Mouse (Mus musculus): ENCODE results near the gene Taf1. TPM values are rescaled to one million over a fixed set of nuclear protein-coding genes. Genes with fewer than 3 reads are reported as not detected.
"Not testable (repeated sequence)": the region's sequence is repeated elsewhere in the genome, so short reads cannot be mapped to it uniquely, and the experiment has no call there.

Gene Taf1
- polyA plus RNA-seq (2015; fragmentation: Nextera tagmentation; extraction: Ambion mirVana) = 12.3 and 13.6 TPM in 2 replicates

DNA sequence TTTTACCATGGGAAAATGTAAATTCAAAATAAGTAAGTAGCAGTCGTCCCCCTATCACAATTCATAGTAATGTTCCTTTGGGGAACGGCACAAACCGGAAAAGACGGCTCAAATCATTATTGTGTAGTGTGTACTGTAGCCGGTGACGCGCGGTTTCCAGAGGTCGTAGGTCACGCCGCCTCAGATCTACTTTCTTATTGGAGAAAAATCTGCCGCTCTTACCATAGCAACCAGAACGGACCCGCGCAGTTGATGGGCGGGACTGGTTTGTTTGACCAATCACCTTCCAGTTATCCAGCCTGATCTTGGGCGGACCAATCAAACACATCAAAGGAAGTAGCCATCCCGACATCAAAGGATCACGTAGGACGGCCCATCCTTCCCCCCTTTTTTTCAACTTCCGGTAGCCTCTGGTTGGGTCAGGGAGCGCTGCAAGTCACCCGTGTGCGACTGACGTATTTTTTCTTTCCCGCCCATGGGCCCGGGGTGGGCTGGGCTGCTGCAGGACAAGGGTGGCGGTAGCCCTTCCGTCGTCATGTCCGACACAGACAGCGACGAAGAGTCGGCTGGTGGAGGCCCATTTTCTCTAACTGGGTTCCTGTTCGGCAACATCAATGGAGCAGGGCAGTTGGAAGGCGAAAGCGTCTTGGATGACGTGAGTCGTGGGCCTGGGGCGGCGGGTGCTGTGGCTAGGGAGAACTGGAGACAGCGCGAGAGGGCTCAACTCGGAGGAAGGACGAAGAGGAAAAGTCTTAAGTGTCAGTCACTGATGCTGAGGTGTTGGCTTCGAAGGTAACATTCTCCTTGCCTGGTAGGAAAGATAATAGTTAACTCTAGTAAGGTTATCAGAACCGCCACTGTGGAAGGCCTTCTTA, at the start of gene Taf1:
Gene Taf1, plus strand, starts transcription at position 388 of the 875 bp plus-strand sequence.
- 17% methylated on average over 47 of the region's 47 CpGs for WGBS
- no peaks in the 10 kb centered on the region for H3K9me3 ChIP-seq
- ATAC-seq (ENCODE audit: low read depth) = peak; percentile 99

DNA sequence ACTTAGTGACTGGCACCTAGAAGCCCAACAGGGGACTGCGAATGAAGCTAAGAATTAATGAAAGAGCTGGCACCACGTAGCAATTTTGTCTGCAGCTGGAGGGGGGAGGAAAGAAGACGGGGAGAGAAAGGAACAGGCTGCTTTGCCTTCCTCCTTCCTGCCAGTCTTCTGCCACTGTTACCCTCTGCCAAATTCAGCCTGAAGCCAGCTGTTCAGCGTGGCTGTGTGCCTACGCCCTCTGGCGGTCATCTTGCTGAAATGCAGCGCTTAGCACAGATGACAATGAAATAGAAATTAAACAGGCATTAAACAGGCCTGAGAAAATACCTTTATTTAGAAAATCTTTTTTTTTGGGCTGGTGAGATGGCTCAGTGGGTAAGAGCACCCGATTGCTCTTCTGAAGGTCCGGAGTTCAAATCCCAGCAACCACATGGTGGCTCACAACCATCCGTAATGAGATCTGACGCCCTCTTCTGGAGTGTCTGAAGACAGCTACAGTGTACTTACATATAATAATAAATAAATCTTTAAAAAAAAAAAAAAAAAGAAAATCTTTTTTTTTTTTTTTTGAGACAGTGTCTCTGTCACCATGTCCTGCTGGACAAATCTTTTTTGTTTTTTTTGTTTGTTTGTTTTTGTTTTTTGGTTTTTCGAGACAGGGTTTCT, 45.9 kb upstream of the Taf1 start:
- not testable (repeated sequence) for H3K4me3 ChIP-seq; H3K4me1 ChIP-seq (replicated peaks); H3K9ac ChIP-seq; H3K36me3 ChIP-seq; H3K27me3 ChIP-seq; H3K9me3 ChIP-seq; H3K4me2 ChIP-seq; ATAC-seq (ENCODE audit: low read depth); H3K27ac ChIP-seq (replicated peaks)
- WGBS = 28% methylated on average over 11 of the region's 12 CpGs

More for the DNA sequence above, at the start of gene Taf1:
- Histone ChIP-seq H3K4me3 (peak within 1 kb of the TSS; percentile 55), H3K4me2 (peak within 1 kb of the TSS; percentile 64), H3K27me3 (no peaks in the 10 kb centered on the region), H3K27ac (replicated peaks) (peak within 1 kb of the TSS; percentile 74), H3K36me3 (peaks cover 11% of the 10 kb centered on the region), H3K4me1 (replicated peaks) (peaks cover 8% of the 10 kb centered on the region), H3K9ac (peak within 1 kb of the TSS; percentile 72)

DNA sequence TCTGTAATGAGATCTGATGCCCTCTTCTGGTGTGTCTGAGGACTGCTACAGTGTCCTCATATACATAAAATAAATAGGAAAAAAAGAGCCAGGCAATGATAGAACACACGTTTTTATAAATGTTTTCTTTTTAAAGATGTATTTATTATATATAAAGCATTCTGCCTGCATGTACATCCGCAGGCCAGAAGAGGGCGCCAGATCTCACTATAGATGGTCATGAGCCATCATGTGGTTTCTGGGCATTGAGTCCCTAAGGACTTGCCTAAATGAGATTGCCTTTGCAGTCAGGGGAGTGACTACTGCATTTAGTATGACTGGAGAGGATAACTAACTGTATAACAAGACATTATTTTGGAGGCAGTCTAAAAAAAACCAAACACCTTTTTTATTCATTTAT, 27.9 kb upstream of the Taf1 start:
- WGBS = 18% methylated on average over 3 of the region's 3 CpGs
- Histone ChIP-seq H3K36me3 (no peaks in the 10 kb centered on the region), H3K27ac (replicated peaks) (no peak overlapping the region), H3K9me3 (no peaks in the 10 kb centered on the region), H3K4me1 (replicated peaks) (no peaks in the 10 kb centered on the region), H3K9ac (no peak overlapping the region), H3K27me3 (no peaks in the 10 kb centered on the region), H3K4me3 (no peak overlapping the region), H3K4me2 (no peak overlapping the region)
- ATAC-seq (ENCODE audit: low read depth) = no peak

DNA sequence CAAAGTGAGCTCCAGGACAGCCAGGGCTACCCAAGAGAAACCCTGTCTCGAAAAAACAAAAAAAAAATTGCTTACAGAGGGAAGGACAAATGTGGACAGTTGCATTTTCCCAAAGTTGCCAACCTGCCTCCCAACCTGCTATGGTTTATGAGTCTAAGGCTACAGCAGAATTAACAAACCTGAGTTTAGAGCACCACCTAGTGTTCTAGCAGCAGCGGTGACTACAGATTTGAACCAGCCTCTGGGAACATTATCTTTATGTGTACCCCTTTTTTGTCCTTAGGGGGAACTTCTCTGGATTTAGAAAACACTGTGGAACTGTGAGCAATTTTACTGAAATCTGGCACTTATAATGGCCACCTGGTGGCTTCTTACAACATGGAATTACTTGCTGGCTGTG, 16.8 kb upstream of the Taf1 start:
- Histone ChIP-seq H3K36me3 (no peaks in the 10 kb centered on the region), H3K4me1 (replicated peaks) (no peaks in the 10 kb centered on the region), H3K27ac (replicated peaks) (no peak overlapping the region), H3K27me3 (no peaks in the 10 kb centered on the region), H3K4me3 (no peak overlapping the region), H3K9me3 (no peaks in the 10 kb centered on the region), H3K4me2 (no peak overlapping the region), H3K9ac (no peak overlapping the region)
- ATAC-seq (ENCODE audit: low read depth) = no peak
- 10% methylated on average over 2 of the region's 2 CpGs for WGBS

DNA sequence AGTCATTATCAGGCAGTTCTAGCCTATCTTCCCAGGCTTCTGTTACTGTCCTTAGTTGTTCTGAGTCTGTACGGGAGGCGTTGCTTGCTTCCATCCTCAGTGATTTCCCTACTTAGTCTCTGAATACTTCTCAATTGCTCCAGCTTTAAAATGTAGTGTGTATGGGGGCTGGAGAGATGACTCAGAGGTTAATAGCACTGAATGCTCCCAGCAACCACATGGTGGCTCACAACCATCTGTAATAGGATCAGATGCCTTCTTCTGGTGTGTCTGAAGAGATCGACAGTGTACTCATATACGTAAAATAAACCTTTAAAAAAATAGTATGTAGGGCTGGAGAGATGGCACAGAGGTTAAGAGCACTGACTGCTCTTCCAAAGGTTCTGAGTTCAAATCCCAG, 14.5 kb upstream of the Taf1 start:
- H3K4me2 ChIP-seq = no peak overlapping the region
- no peak overlapping the region for H3K4me3 ChIP-seq
- no peaks in the 10 kb centered on the region for H3K27me3 ChIP-seq
- H3K9ac ChIP-seq = no peak overlapping the region
- WGBS = 89% methylated on average over 4 of the region's 4 CpGs
- ATAC-seq (ENCODE audit: low read depth) = no peak
- no peaks in the 10 kb centered on the region for H3K36me3 ChIP-seq
- no peak overlapping the region for H3K27ac ChIP-seq (replicated peaks)
- H3K4me1 ChIP-seq (replicated peaks) = no peaks in the 10 kb centered on the region
- no peaks in the 10 kb centered on the region for H3K9me3 ChIP-seq

DNA sequence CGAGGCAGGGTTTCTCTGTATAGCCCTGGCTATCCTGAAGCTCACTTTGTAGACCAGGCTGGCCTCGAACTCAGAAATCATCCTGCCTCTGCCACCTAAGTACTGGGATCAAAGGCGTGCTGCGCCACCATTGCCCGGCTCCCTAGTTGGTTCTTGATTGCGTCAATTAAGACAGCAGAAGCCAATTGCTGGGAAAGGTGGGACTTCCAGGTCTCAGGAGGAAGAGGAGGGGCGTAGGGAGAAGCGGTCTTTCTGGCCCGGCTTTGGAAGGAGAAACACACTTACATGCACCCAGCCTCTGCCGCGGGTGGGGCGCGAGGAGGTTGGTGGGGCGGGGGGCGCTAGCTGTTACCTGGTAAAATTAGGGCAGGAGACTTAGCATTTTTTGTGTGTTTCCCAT, 10.5 kb upstream of the Taf1 start:
- no peak overlapping the region for H3K4me2 ChIP-seq
- no peaks in the 10 kb centered on the region for H3K36me3 ChIP-seq
- no peaks in the 10 kb centered on the region for H3K4me1 ChIP-seq (replicated peaks)
- no peak overlapping the region for H3K27ac ChIP-seq (replicated peaks)
- no peaks in the 10 kb centered on the region for H3K9me3 ChIP-seq
- H3K4me3 ChIP-seq = no peak overlapping the region
- no peaks in the 10 kb centered on the region for H3K27me3 ChIP-seq
- 89% methylated on average over 15 of the region's 15 CpGs for WGBS
- H3K9ac ChIP-seq = no peak overlapping the region
- no peak for ATAC-seq (ENCODE audit: low read depth)

DNA sequence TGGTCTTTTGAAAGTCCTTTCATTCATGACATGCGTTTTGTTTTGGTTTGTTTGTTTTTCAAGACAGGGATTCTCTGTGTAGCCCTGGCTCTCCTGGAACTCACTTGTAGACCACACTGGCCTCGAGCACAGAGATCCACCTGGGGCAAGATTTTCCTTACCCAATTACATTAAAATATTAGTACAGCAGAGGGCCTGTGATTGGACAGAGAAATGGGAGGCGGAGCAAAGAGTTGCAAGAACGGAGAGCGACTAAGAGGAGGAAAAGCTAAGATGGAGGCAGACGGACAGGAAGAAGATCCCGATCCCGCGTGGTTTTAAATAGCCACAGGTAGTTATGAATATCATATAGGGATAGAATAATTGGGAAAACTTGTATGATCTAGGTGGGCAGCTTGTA, 5.2 kb upstream of the Taf1 start:
- Histone ChIP-seq H3K27ac (replicated peaks) (no peak overlapping the region), H3K9ac (no peak overlapping the region), H3K4me1 (replicated peaks) (no peaks in the 10 kb centered on the region), H3K27me3 (no peaks in the 10 kb centered on the region), H3K4me3 (no peak overlapping the region), H3K36me3 (no peaks in the 10 kb centered on the region), H3K4me2 (no peak overlapping the region), H3K9me3 (no peaks in the 10 kb centered on the region)
- ATAC-seq (ENCODE audit: low read depth) = no peak
- WGBS = 58% methylated on average over 9 of the region's 9 CpGs

DNA sequence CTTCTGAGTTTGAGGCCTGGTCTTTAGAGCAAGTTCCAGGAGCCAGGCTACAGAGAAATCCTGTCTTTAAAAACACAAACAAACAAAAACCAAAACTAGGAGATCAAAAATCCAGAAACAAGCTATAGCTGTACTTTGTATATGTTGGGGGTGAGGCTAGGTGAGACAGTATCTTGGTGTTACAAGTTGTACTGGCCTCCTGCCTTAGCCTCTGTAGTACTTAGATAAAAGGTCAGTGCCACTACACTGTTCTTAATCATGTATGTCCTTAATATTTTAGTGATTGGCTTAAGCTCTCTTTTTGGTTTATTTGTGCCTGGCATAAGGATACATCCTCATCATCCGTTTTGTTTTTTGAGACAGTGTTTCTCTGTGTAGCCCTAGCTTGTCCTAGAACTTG, 52.9 kb downstream of the Taf1 start:
- WGBS = 84% methylated on average over 1 of the region's 1 CpGs

DNA sequence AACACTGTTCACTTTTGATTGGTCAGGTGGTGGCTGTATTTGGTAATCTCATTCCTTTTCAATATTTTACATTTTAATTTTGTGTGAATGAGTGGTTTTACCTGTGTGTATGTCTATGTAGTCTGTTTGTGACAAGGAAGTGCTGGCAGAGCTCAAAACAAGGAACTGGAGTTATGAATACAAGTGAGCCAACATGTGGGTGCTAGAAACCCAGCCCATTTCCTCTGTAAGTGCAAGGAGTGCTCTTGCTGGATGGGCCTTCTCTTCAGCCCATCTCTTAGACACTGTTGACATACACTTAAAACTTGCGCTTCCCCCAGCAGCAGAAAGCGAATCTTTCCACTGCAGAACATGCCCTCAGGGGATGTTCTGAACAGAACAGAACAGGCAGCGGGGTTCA, 83.6 kb downstream of the Taf1 start:
- ATAC-seq (ENCODE audit: low read depth) = no peak
- Histone ChIP-seq H3K9ac (no peak overlapping the region), H3K27me3 (peaks cover 4% of the 10 kb centered on the region; the same call in 1 of the 2 replicates), H3K4me3 (no peak overlapping the region), H3K4me1 (replicated peaks) (no peaks in the 10 kb centered on the region), H3K27ac (replicated peaks) (no peak overlapping the region), H3K4me2 (no peak overlapping the region), H3K9me3 (no peaks in the 10 kb centered on the region), H3K36me3 (no peaks in the 10 kb centered on the region)
- WGBS = 85% methylated on average over 3 of the region's 3 CpGs

More for the DNA sequence above, 52.9 kb downstream of the Taf1 start:
- Histone ChIP-seq H3K4me2 (no peak overlapping the region), H3K9ac (no peak overlapping the region), H3K27me3 (no peaks in the 10 kb centered on the region), H3K9me3 (no peaks in the 10 kb centered on the region), H3K4me1 (replicated peaks) (no peaks in the 10 kb centered on the region), H3K36me3 (peaks cover 26% of the 10 kb centered on the region), H3K4me3 (no peak overlapping the region), H3K27ac (replicated peaks) (no peak overlapping the region)
- no peak for ATAC-seq (ENCODE audit: low read depth)

DNA sequence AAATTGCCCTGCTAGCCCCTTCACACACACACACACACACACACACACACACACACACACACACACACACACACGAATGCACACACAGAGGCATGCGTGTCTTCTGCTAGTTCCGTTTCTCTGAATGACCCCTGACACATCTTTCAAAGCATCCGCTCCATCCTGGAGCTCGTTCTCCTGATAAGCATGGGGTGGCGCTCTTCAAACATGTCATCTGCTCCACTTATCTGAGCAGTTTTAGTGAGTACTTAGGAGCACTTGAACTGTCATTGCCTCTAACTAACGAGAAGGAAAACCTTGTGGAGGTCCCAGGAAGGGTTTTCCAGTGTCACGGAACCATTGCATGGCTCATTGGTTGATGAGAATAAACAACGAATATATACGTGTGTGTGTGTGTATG, 85.4 kb downstream of the Taf1 start:
- WGBS = 84% methylated on average over 10 of the region's 10 CpGs
- no peak for ATAC-seq (ENCODE audit: low read depth)
- H3K4me1 ChIP-seq (replicated peaks) = no peaks in the 10 kb centered on the region
- H3K27me3 ChIP-seq = no peaks in the 10 kb centered on the region
- H3K4me2 ChIP-seq = no peak overlapping the region
- no peaks in the 10 kb centered on the region for H3K9me3 ChIP-seq
- H3K4me3 ChIP-seq = no peak overlapping the region
- no peaks in the 10 kb centered on the region for H3K36me3 ChIP-seq
- no peak overlapping the region for H3K9ac ChIP-seq
- no peak overlapping the region for H3K27ac ChIP-seq (replicated peaks)

DNA sequence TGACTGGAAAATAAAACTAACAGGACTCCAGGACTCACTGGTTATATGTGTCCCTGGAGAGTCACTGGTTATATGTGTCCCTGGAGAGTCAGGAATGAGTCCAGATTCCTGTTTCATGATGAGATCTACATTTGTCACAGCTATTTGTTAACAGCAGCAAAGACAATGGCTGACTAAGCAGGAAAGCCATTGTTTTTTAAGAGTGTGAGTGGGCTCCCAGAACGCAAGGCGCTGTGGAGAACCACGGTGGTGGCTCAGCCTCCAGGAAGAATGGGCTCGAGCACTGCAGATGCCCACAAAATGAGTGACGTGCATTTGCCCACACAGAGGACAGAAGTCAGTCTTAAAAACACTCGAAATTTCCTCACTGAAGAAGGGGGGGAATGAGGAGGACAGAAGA, 87.8 kb downstream of the Taf1 start:
- 52% methylated on average over 6 of the region's 6 CpGs for WGBS
- Histone ChIP-seq H3K9me3 (no peaks in the 10 kb centered on the region), H3K27ac (replicated peaks) (0 out of 2 replicates have a peak overlapping the region, but pooled peaks have one; percentile 42), H3K4me2 (no peak overlapping the region), H3K4me1 (replicated peaks) (no peaks in the 10 kb centered on the region), H3K9ac (no peak overlapping the region), H3K27me3 (no peaks in the 10 kb centered on the region), H3K4me3 (no peak overlapping the region), H3K36me3 (no peaks in the 10 kb centered on the region)
- peak; percentile 65 for ATAC-seq (ENCODE audit: low read depth)

DNA sequence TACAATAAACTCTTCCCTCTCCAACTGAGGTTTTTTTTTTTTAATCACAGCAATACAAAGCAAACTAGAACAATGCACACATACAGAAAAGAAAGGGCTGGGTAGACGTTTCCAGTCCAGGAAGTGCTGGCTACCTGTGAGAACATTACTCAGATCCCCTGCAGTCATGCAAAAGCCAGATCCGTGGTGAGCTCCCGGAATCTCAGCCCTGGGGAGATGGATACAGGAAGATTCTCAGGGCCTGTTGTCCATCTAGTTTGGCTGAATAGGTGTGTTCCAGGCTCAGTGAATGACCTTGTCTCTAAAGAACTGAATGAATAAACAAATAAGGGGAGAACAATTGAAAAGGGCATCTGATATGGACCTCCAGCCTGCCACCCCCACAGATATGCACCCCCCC, 90.0 kb downstream of the Taf1 start:
- no peak overlapping the region for H3K4me2 ChIP-seq
- H3K9ac ChIP-seq = no peak overlapping the region
- no peaks in the 10 kb centered on the region for H3K36me3 ChIP-seq
- no peak overlapping the region for H3K27ac ChIP-seq (replicated peaks)
- WGBS = 55% methylated on average over 3 of the region's 3 CpGs
- H3K9me3 ChIP-seq = no peaks in the 10 kb centered on the region
- ATAC-seq (ENCODE audit: low read depth) = no peak
- H3K4me3 ChIP-seq = no peak overlapping the region
- no peaks in the 10 kb centered on the region for H3K4me1 ChIP-seq (replicated peaks)
- no peaks in the 10 kb centered on the region for H3K27me3 ChIP-seq
